Mouse (Mus musculus) limb, embryonic 11.5 days (tissue): ENCODE results near the gene Nup43. TPM values are rescaled to one million over a fixed set of nuclear protein-coding genes. Genes with fewer than 3 reads are reported as not detected.

ENCODE experiments used
- polyA plus RNA-seq: library from polyadenylated mRNA; unstranded; fragments of >200 nt; fragmentation: Nextera tagmentation; extraction: Ambion mirVana; gene quantifications from 2 replicates; pipeline ENCODE4 v1.2.1, GENCODE M21; 2014

Nup43 gene
- polyA plus RNA-seq, 1 experiment from 2014 or later: 80.2 TPM

Other genes starting within 250 kb of the Nup43 start
- 0.55 and 0.75 TPM in 2 replicates for gene Ulbp1, start 193.9 kb upstream of the Nup43 start, polyA plus RNA-seq
- gene Lrp11, start 77.7 kb upstream of the Nup43 start, polyA plus RNA-seq: 0.88 and 1.1 TPM in 2 replicates
- gene Pcmt1, start 13.6 kb downstream of the Nup43 start, polyA plus RNA-seq: 117 and 120 TPM in 2 replicates
- gene Lats1, start 13.7 kb downstream of the Nup43 start, polyA plus RNA-seq: 8.5 and 9.3 TPM in 2 replicates
- gene Katna1, start 58.5 kb downstream of the Nup43 start, polyA plus RNA-seq: 81.4 and 88.6 TPM in 2 replicates
- 51.4 and 53.9 TPM in 2 replicates for gene Ginm1, start 125.3 kb downstream of the Nup43 start, polyA plus RNA-seq
- 46.9 and 51.7 TPM in 2 replicates for gene Ppil4, start 125.4 kb downstream of the Nup43 start, polyA plus RNA-seq
- 0.07 TPM in 2 replicates for gene Zc3h12d, start 165.0 kb downstream of the Nup43 start, polyA plus RNA-seq